Mouse (Mus musculus): Measurements from ENCODE around the gene Defb19.

The Defb19 gene

DNA sequence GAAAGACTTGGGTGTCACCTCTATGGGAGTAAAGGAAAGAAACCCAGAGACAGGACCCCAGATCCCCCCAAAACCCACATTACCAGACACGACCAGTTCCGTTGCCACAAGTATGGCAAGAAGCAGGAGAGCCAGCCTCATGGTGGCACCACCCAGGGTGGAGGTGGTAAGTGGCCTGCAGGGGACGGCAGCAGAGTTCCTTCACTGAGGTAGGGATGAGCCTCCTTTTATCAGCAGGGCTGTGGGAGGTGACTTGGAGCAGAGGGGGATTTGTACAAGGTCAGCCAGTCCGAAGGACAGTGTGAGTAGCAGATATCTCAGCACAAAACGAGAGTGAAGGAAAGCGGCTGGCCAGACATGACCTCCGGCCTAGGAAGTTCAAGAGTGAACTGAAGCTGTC is at the start of gene Defb19:
Gene Defb19 (minus strand): TSS at position 206 of the 400 bp plus-strand sequence.
- DNase-seq = no peak

- DNase-seq = no peak
Observed at GRCm38 (mm10) chr2:152629904-152630303, 49.8 kb upstream of the Defb19 start.

GRCm38 (mm10) chr2:152629239-152629638 is 49.1 kb upstream of the Defb19 start:
- DNase-seq = no peak

- no peak for DNase-seq
Observed at GRCm38 (mm10) chr2:152628066-152628465, 48.0 kb upstream of the Defb19 start.

- DNase-seq = peak; percentile 58
Observed at GRCm38 (mm10) chr2:152626774-152627591, 46.9 kb upstream of the Defb19 start, which contains the start of gene Rem1. Gene Rem1 (plus strand): TSS chr2:152626951.

- DNase-seq = no peak
Observed at GRCm38 (mm10) chr2:152625256-152625655, 45.1 kb upstream of the Defb19 start.

- no peak for DNase-seq
Observed at GRCm38 (mm10) chr2:152624566-152624965, 44.5 kb upstream of the Defb19 start.

DNA sequence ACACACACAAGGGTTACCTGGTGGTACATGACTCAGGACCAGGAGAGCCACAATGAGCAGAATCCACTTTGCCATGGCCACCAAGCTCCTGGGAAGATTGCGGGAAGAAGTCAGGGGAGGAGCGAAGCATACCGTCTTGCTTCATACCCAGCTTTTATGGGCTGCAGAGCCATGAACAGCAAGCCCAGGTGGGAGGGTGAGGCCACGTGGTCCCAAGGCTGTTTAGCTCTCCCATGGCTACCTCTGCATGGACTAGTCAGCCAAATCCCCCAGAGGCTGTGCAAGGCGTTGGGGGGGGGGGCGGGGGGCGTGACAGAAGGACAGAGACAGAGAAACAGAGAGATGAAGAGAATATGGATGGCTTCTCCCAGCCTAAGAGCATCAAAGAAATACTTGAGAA is 42.8 kb upstream of the Defb19 start, which contains the start of gene Defb25:
Gene Defb25 (minus strand): TSS at position 101 of the 400 bp plus-strand sequence.
- no peak for DNase-seq

- DNase-seq = no peak
Observed at GRCm38 (mm10) chr2:152622151-152622550, 42.0 kb upstream of the Defb19 start.

DNA sequence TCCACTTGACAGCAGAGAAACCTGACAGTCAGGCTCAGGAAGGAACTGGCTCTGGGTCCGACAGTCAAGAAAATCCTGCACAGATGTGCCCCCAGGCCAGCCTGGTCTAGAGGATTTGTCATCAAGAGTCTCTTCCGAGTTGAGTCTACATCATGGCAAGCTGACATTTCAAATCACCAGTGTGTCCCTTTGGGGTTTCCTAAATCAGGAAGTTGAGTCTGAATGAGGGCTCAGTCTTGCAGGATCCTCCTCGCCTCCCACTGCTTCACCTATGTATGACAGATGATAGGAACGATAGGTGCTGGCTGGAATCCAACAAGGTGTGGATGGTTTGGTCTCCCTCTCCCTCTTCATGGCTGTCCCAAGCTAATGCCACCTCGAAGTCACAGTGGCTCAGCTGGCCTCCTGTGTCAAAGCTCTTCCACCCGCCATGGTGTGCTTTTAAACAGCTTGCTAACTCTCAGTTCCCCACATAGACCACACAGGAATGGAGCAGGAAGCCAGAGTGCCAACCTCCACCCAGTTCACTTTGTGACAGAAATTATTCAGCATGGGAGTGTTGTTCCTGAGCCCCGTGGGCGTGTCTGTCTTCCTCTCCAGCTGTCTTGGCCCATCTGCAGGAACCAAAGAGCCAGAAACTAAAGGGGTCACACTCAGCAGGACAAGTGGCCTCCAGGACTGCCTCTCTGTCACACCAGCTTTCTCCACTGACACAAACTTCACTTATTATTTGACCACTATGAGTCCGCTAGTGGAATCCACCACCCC is 40.4 kb upstream of the Defb19 start:
- DNase-seq = no peak

DNA sequence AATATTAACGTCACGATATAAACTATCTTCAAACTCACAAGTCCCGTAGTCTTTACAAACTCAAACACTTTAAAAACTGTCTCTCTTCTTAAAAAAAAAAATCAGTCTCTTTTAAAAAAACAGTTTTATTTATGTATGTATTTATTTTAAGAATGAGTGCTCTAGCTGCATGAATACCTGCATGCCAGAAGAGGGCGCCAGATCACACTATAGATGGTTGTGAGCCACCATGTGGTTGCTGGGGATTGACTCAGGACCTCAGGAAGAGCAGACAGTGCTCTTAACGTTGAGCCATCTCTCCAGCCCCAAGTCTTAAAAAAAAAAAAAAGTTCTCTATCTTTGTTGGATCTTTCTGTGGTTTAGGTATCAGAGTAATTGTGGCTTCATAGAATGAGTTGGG is 37.3 kb upstream of the Defb19 start:
- DNase-seq = no peak

GRCm38 (mm10) chr2:152616470-152616869 is 36.4 kb upstream of the Defb19 start:
- no peak for DNase-seq

GRCm38 (mm10) chr2:152615563-152615962 is 35.5 kb upstream of the Defb19 start:
- DNase-seq = peak; percentile 85

DNA sequence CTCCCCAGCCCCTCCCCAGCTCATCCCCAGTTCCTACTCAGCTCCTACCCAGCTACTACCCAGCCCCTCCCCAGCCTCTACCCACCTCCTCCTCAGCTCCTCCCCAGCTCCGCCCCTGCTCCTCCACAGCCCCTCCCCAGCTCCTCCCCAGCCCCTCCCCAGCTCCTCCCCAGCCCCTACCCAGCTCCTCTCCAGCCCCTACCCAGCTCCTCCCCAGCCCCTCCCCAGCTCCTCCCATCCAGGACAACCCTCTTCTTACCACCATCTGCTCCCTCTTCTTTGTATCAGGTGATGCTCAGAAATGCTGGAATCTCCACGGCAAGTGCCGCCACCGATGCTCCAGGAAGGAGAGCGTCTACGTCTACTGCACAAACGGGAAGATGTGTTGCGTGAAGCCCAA is 32.1 kb upstream of the Defb19 start:
- DNase-seq = peak; percentile 46

DNA sequence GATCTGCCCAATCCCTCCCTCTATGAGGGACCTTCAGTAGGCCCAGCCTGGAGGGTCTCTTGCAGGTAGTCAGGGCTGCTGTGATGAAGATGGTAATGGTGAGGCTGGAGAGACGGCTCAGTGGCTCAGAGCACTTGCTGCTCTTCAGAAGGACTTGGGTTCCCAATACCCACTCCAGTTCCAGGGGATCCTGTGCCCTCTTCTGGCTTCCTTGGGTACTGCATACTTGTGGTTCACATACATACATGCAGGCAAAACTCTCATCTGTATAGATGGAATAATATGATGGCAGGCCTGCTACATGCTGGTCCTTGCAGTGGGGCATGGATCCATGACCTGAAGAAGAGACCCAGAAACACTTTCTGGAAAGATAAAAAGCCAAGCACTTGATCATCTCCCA is 28.6 kb upstream of the Defb19 start:
- DNase-seq = no peak

- no peak for DNase-seq
Observed at GRCm38 (mm10) chr2:152607746-152608145, 27.6 kb upstream of the Defb19 start.

DNA sequence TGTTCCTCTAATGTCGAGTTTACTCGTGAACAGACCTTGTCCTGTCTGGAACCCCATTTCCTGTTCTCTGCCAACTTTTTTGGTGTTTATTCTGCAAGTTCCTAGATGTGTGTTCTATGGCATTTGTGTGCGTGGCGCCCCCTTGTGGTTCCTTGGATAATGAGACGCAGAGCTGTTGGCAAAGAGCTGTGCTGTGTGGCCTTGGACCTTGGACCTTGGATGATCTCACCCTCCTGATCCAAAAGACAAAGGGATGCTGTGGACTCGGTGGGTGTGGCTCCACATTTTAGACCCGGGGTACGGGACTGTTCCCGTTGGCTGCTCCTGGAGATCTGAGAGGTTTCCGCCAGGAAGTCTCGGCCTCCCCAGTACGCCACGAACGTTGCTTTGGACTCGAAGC is 23.9 kb upstream of the Defb19 start, which contains the start of gene Defb36:
Gene Defb36 (plus strand): TSS at position 271 of the 400 bp plus-strand sequence.
- DNase-seq = no peak

GRCm38 (mm10) chr2:152601275-152601960 is 21.3 kb upstream of the Defb19 start:
- no peak for DNase-seq

GRCm38 (mm10) chr2:152600076-152600475 is 20.0 kb upstream of the Defb19 start:
- DNase-seq = no peak

GRCm38 (mm10) chr2:152599299-152599698 is 19.2 kb upstream of the Defb19 start, which contains the start of gene Defb45:
Gene Defb45 (minus strand): TSS chr2:152599399.
- no peak for DNase-seq

GRCm38 (mm10) chr2:152589021-152589420 is 8.9 kb upstream of the Defb19 start:
- no peak for DNase-seq

GRCm38 (mm10) chr2:152588450-152588849 is 8.3 kb upstream of the Defb19 start:
- no peak for DNase-seq

DNA sequence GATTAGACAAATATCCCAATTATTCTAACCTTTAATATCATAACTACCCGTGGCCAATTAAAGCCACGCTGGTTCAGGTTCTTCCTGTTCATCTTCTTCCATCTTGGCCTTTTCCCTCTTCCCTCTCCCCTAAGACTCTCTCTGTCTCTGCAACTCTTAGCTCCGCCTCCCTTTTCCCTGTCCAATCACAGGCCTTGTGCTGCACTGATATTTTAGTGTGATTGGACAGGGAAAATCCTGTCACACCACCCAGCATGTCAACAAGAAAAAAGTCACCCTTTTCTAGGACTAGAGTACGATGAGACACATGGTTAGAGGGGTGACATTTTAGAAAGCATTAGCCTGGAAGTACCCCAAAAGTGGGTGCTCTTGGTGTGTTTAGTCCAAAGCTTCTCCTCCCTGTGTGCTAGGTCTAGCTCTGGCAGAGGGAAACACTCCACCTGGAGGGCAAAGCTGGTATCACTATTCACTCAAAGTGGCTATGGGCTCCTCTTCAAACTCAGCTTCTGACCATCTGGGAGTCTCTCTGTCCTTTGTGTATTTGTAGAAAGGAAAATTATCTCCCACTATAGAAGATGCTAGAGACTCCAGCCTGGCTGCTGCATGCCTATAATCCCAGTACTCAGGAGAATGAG is 6.9 kb upstream of the Defb19 start:
- no peak for DNase-seq
